Mouse (Mus musculus): Measurements from ENCODE around the gene Pole4. TPM values are rescaled to one million over a fixed set of nuclear protein-coding genes. Genes with fewer than 3 reads are reported as not detected.
A peak's percentile ranks its signal among the peaks of the same experiment; 100 is the strongest.

Gene Pole4
- total RNA-seq, 1 experiment, result 103 TPM

DNA sequence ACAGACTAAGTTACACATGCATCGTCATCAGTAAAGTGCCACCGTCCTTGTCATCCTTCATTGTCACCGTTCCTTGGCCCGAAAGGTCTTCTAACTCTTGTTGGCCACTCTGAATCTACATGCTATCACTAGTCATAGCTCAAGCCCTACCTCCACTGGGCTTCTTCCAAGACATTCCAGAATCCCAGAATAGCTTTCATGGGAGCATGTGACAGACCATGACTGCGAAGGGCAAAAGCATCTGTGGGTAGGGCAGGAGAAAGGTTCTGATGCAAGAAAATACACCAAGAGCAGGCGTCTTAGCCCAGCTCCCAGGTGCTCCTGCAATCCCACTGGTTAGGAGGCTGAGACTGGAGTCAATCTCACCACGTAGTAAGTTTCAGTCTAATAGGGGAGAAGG, 46.6 kb upstream of the Pole4 start:
- no peak overlapping the region for H3K9ac ChIP-seq (ENCODE audit: insufficient read depth, low read depth, low read length, poor library complexity, severe bottlenecking)
- H3K36me3 ChIP-seq (ENCODE audit: control insufficient read depth, insufficient read depth, low read length, poor library complexity, severe bottlenecking), result peaks cover 16% of the 10 kb centered on the region
- TF ChIP-seq CHD2 (IDR thresholded peaks at IDR 0.05; ENCODE audit: low read depth, low read length), result no peak
- no peak for TF ChIP-seq MAFK (IDR thresholded peaks at IDR 0.05; ENCODE audit: insufficient read depth, low read depth, low read length)
- no peak for TF ChIP-seq HCFC1 (IDR thresholded peaks at IDR 0.05; ENCODE audit: borderline replicate concordance, insufficient read depth, low read length)
- no peak for TF ChIP-seq ZC3H11A (IDR thresholded peaks at IDR 0.05; ENCODE audit: borderline replicate concordance, low read depth, low read length)
- no peak for TF ChIP-seq ZNF384 (IDR thresholded peaks at IDR 0.05; ENCODE audit: low read depth, low read length)
- in situ Hi-C loops (cut with MboI; ENCODE audit: low sequenced_read_pairs in 2 of 2, unreplicated experiment in 2 of 2), result no loop called here
- no peak for DNase-seq (ENCODE audit: low read depth, low spot score)
- H3K4me3 ChIP-seq (ENCODE audit: insufficient read depth in 1 of 2, low read depth in 1 of 2, low read length in 2 of 2, poor library complexity in 1 of 2, severe bottlenecking in 1 of 2), result no peak overlapping the region
- no peaks in the 10 kb centered on the region; a peak in 1 of 4 replicates for H3K4me1 ChIP-seq (ENCODE audit: control insufficient read depth in 2 of 2, insufficient read depth in 2 of 2, low read length in 2 of 2, poor library complexity in 1 of 2)
- H3K9me3 ChIP-seq (ENCODE audit: control insufficient read depth, insufficient read depth, low read depth, low read length), result no peaks in the 10 kb centered on the region
- H3K27ac ChIP-seq (ENCODE audit: insufficient read depth, low read depth, low read length, poor library complexity, severe bottlenecking), result no peak overlapping the region

- Histone ChIP-seq H3K9ac (ENCODE audit: insufficient read depth, low read depth, low read length, poor library complexity, severe bottlenecking) (no peak overlapping the region), H3K4me1 (ENCODE audit: control insufficient read depth in 2 of 2, insufficient read depth in 2 of 2, low read length in 2 of 2, poor library complexity in 1 of 2) (no peaks in the 10 kb centered on the region; a peak in 1 of 4 replicates), H3K36me3 (ENCODE audit: control insufficient read depth, insufficient read depth, low read length, poor library complexity, severe bottlenecking) (peaks cover 22% of the 10 kb centered on the region), H3K4me3 (ENCODE audit: insufficient read depth in 1 of 2, low read depth in 1 of 2, low read length in 2 of 2, poor library complexity in 1 of 2, severe bottlenecking in 1 of 2) (no peak overlapping the region), H3K27ac (ENCODE audit: insufficient read depth, low read depth, low read length, poor library complexity, severe bottlenecking) (no peak overlapping the region), H3K9me3 (ENCODE audit: control insufficient read depth, insufficient read depth, low read depth, low read length) (no peaks in the 10 kb centered on the region)
- TF ChIP-seq MAFK (IDR thresholded peaks at IDR 0.05; ENCODE audit: insufficient read depth, low read depth, low read length) (no peak), HCFC1 (IDR thresholded peaks at IDR 0.05; ENCODE audit: borderline replicate concordance, insufficient read depth, low read length) (no peak), ZNF384 (IDR thresholded peaks at IDR 0.05; ENCODE audit: low read depth, low read length) (no peak), CHD2 (IDR thresholded peaks at IDR 0.05; ENCODE audit: low read depth, low read length) (no peak), ZC3H11A (IDR thresholded peaks at IDR 0.05; ENCODE audit: borderline replicate concordance, low read depth, low read length) (no peak)
- in situ Hi-C loops (cut with MboI; ENCODE audit: low sequenced_read_pairs in 2 of 2, unreplicated experiment in 2 of 2), result no loop called here
- no peak for DNase-seq (ENCODE audit: low read depth, low spot score)
These were observed 45.9 kb upstream of the Pole4 start for GRCm38 (mm10) chr6:82751031-82751430.

DNA sequence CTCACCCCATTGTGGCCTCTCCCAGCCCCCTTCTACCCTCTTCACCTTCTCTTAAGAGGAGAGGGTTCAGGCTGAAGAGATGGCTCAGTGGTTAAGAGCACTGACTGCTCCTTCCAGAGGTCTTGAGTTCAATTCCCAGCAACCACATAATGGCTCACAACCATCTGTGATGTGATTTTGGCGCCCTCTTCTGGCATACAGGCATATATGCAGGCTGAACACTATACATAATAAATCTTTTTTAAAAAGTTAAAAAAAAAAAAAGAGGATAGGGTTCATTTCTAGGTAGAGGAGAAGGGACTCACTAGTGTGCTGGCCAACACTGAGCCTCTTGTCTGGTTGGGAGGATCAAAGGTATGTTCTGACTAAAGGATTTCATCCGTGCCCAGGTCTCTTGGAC, 44.9 kb upstream of the Pole4 start:
- in situ Hi-C loops (cut with MboI; ENCODE audit: low sequenced_read_pairs in 2 of 2, unreplicated experiment in 2 of 2), result no loop called here
- Histone ChIP-seq H3K27ac (ENCODE audit: insufficient read depth, low read depth, low read length, poor library complexity, severe bottlenecking) (no peak overlapping the region), H3K9me3 (ENCODE audit: control insufficient read depth, insufficient read depth, low read depth, low read length) (no peaks in the 10 kb centered on the region), H3K9ac (ENCODE audit: insufficient read depth, low read depth, low read length, poor library complexity, severe bottlenecking) (no peak overlapping the region), H3K36me3 (ENCODE audit: control insufficient read depth, insufficient read depth, low read length, poor library complexity, severe bottlenecking) (peaks cover 20% of the 10 kb centered on the region), H3K4me1 (ENCODE audit: control insufficient read depth in 2 of 2, insufficient read depth in 2 of 2, low read length in 2 of 2, poor library complexity in 1 of 2) (peaks cover 0 to 3% of the 10 kb centered on the region in 2 experiments; a peak in 2 of 4 replicates), H3K4me3 (ENCODE audit: insufficient read depth in 1 of 2, low read depth in 1 of 2, low read length in 2 of 2, poor library complexity in 1 of 2, severe bottlenecking in 1 of 2) (no peak overlapping the region)
- no peak for DNase-seq (ENCODE audit: low read depth, low spot score)
- TF ChIP-seq ZNF384 (IDR thresholded peaks at IDR 0.05; ENCODE audit: low read depth, low read length) (0 out of 2 replicates have a peak, but pooled peaks have one; percentile 18), HCFC1 (IDR thresholded peaks at IDR 0.05; ENCODE audit: borderline replicate concordance, insufficient read depth, low read length) (no peak)

- Histone ChIP-seq H3K9me3 (ENCODE audit: control insufficient read depth, insufficient read depth, low read depth, low read length) (no peaks in the 10 kb centered on the region), H3K4me3 (ENCODE audit: insufficient read depth in 1 of 2, low read depth in 1 of 2, low read length in 2 of 2, poor library complexity in 1 of 2, severe bottlenecking in 1 of 2) (no peak overlapping the region), H3K9ac (ENCODE audit: insufficient read depth, low read depth, low read length, poor library complexity, severe bottlenecking) (no peak overlapping the region), H3K4me1 (ENCODE audit: control insufficient read depth in 2 of 2, insufficient read depth in 2 of 2, low read length in 2 of 2, poor library complexity in 1 of 2) (peaks cover 0 to 4% of the 10 kb centered on the region in 2 experiments; a peak in 1 of 4 replicates), H3K36me3 (ENCODE audit: control insufficient read depth, insufficient read depth, low read length, poor library complexity, severe bottlenecking) (peaks cover 25% of the 10 kb centered on the region), H3K27ac (ENCODE audit: insufficient read depth, low read depth, low read length, poor library complexity, severe bottlenecking) (no peak overlapping the region)
- in situ Hi-C loops (cut with MboI; ENCODE audit: low sequenced_read_pairs in 2 of 2, unreplicated experiment in 2 of 2), result no loop called here
- no peak for DNase-seq (ENCODE audit: low read depth, low spot score)
- TF ChIP-seq MAFK (IDR thresholded peaks at IDR 0.05; ENCODE audit: insufficient read depth, low read depth, low read length), result no peak
- TF ChIP-seq ZC3H11A (IDR thresholded peaks at IDR 0.05; ENCODE audit: borderline replicate concordance, low read depth, low read length), result no peak
- TF ChIP-seq HCFC1 (IDR thresholded peaks at IDR 0.05; ENCODE audit: borderline replicate concordance, insufficient read depth, low read length), result no peak
- no peak for TF ChIP-seq CHD2 (IDR thresholded peaks at IDR 0.05; ENCODE audit: low read depth, low read length)
- TF ChIP-seq ZNF384 (IDR thresholded peaks at IDR 0.05; ENCODE audit: low read depth, low read length), result no peak
These were observed 43.0 kb upstream of the Pole4 start for GRCm38 (mm10) chr6:82748106-82748672.

GRCm38 (mm10) chr6:82747085-82747484, 41.9 kb upstream of the Pole4 start:
- Histone ChIP-seq H3K4me1 (ENCODE audit: control insufficient read depth in 2 of 2, insufficient read depth in 2 of 2, low read length in 2 of 2, poor library complexity in 1 of 2) (peaks cover 0 to 4% of the 10 kb centered on the region in 2 experiments; a peak in 1 of 4 replicates), H3K36me3 (ENCODE audit: control insufficient read depth, insufficient read depth, low read length, poor library complexity, severe bottlenecking) (peaks cover 33% of the 10 kb centered on the region), H3K9ac (ENCODE audit: insufficient read depth, low read depth, low read length, poor library complexity, severe bottlenecking) (no peak overlapping the region), H3K4me3 (ENCODE audit: insufficient read depth in 1 of 2, low read depth in 1 of 2, low read length in 2 of 2, poor library complexity in 1 of 2, severe bottlenecking in 1 of 2) (no peak overlapping the region), H3K9me3 (ENCODE audit: control insufficient read depth, insufficient read depth, low read depth, low read length) (no peaks in the 10 kb centered on the region), H3K27ac (ENCODE audit: insufficient read depth, low read depth, low read length, poor library complexity, severe bottlenecking) (no peak overlapping the region)
- TF ChIP-seq MAFK (IDR thresholded peaks at IDR 0.05; ENCODE audit: insufficient read depth, low read depth, low read length) (no peak), ZC3H11A (IDR thresholded peaks at IDR 0.05; ENCODE audit: borderline replicate concordance, low read depth, low read length) (no peak), ZNF384 (IDR thresholded peaks at IDR 0.05; ENCODE audit: low read depth, low read length) (no peak)
- in situ Hi-C loops (cut with MboI; ENCODE audit: low sequenced_read_pairs in 2 of 2, unreplicated experiment in 2 of 2), result no loop called here
- no peak for DNase-seq (ENCODE audit: low read depth, low spot score)
